Mouse (Mus musculus) MN1 (cell line): ENCODE data around the gene Stam.

Experiments used
- DNase-seq: peaks from one replicate; pipeline ENCODE4 v3.0.0-alpha.2; 2016; ENCODE audit warnings: low spot score

Gene Stam

GRCm38 (mm10) chr2:14126387-14126786 is 52.5 kb downstream of the Stam start:
- DNase-seq, result no peak

- peak; percentile 57 for DNase-seq
Measured at GRCm38 (mm10) chr2:14127629-14128028, 53.7 kb downstream of the Stam start.

GRCm38 (mm10) chr2:14130641-14131339 is 56.9 kb downstream of the Stam start:
- DNase-seq, result no peak

- DNase-seq, result no peak
Measured at GRCm38 (mm10) chr2:14132468-14133326, 58.8 kb downstream of the Stam start.

DNA sequence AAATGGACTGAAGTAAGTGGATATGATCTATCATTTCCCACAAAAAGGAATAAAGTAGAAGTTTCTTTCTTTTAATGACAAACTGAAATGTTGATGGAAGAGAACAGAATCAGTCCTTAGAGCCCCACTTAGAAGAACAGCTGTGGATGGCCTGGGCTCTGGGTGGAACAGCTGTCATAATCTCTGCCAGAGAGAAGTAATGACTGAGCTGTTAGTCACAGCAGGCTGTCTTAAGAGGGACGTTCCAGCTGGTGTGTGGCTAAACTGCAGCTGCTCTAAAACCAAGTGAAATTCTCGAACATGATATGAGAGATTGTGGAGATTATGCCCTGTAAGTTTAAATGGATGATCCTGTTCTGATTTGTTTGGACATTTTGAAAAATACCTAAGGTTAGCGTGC is 63.0 kb downstream of the Stam start:
- DNase-seq, result no peak

GRCm38 (mm10) chr2:14139590-14139989 is 65.7 kb downstream of the Stam start:
- DNase-seq, result no peak

DNA sequence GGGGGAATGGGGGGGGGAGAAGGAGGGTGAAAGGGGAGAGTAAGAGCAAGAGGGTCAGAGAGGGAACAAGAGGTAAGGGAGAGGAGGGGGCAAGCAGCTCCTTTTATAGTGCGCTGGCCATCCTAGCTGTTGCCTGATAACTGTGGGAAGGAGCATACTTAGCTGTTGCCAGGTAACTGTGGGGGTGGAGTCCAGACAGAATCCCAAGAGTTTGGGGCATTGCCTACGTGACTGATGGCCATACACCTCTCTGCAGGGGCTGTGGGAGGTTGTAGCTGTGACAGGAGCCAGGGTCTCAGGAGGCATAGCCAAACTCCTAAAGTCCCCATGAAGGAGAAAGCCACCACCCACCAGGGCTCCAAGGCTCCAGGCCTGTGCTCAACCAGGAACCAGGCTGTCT is 66.1 kb downstream of the Stam start:
- no peak for DNase-seq

- DNase-seq, result peak; percentile 35
Measured at GRCm38 (mm10) chr2:14145311-14145710, 71.4 kb downstream of the Stam start.

DNA sequence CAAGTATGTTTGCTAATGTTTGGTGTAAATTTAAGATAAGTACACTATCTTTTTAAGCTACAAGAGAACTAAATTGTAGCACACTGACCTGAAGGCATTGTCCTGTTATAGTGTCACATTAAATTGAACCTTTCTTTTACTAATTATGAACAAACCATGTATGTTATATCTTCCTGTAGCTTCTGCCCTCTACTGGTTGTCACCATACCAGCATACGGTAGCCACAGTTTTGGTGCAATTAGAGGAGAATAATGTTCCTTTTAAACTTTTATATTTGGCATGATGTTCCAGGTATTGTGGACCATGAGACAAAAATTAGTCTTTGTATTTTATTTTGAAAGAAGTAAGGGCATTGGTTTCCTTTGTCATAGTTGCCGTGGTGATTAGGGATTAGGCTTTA is 73.0 kb downstream of the Stam start:
- DNase-seq, result no peak

DNA sequence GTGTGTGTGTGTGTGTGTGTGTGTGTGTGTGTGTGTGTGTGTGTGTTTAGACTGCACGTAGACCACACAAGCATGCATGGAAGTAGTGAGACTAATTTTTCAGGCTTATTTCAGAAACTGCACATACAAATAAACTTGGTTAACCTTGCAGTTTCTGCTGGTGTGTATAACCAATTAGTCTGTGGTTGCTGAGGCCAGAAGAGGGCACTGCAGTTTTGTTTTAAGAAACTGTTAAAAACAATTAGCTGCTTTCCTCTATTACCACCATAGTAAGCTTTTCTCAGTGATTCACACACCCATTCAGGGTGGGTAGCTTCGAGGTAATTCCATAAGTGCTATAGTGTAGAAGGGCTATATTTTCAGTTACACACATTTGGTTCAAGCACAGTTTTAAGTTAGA is 76.9 kb downstream of the Stam start:
- no peak for DNase-seq

DNA sequence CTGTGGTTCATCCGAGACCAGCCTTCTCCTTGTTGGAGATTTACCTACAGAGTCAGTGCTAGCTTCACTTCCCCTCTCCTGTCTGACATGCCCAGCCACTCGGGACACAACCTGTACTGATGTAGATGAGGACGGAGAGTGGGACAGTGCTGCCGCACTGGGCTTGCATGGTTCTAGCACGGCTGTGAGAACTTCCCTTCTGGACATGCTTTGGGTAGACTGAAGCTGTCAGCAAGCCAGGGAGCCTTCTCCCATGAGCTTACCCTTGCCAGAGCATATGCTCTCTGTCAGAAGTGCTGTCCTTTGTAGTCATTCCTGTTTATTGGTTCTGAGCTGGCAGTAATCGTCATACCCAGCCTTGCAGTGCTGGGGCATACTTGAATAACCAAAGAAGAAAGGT is 78.0 kb downstream of the Stam start:
- DNase-seq, result no peak

- no peak for DNase-seq
Measured at GRCm38 (mm10) chr2:14159047-14159446, 85.1 kb downstream of the Stam start.

- no peak for DNase-seq
Measured at GRCm38 (mm10) chr2:14159756-14160155, 85.9 kb downstream of the Stam start.

- no peak for DNase-seq
Measured at GRCm38 (mm10) chr2:14164459-14165030, 90.6 kb downstream of the Stam start.

- DNase-seq, result no peak
Measured at GRCm38 (mm10) chr2:14165066-14165465, 91.2 kb downstream of the Stam start.

- no peak for DNase-seq
Measured at GRCm38 (mm10) chr2:14165618-14166344, 91.9 kb downstream of the Stam start.

DNA sequence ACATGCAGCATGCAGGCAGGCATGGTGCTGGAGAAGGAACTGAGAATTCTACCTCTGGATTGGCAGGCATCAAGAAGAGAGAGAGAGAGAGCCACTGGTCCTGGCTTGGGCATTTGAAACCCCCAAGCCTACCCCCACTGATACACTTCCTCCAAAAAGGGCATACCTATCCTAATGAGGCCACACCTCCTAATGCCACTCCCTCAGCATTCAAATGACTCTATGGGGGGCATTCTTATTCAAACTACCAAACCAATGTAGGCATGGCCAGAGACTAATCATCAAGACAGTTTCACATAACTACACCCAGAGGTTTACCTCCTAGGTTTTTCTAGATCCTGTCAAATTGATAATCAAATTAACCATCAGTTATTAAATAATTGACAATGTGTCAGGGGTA is 93.8 kb downstream of the Stam start:
- DNase-seq, result no peak

DNA sequence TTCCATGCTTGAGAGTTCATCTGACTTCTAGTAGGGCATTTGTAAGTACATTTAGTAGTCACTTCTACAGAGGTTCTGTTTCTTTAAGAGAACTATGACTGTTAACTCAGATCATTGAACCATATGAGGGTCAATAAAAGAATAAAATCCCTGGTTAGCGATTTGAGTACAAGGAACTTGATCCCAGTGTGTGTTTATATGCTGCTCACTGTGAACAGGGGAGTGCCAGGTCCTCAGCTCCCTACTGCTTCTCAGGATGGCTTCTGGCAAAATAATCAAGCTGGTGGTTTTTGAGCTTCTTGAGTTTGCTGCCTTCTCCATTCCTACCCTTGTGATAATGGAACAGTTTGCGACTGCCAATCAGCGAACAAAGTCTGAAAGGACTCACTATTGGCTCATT is 100.4 kb downstream of the Stam start, which contains the start of gene Tmem236:
TSS of gene Tmem236 (plus strand) at position 190 of the 400 bp plus-strand sequence.
- no peak for DNase-seq

- DNase-seq, result no peak
Measured at GRCm38 (mm10) chr2:14176460-14177193, 102.7 kb downstream of the Stam start.

DNA sequence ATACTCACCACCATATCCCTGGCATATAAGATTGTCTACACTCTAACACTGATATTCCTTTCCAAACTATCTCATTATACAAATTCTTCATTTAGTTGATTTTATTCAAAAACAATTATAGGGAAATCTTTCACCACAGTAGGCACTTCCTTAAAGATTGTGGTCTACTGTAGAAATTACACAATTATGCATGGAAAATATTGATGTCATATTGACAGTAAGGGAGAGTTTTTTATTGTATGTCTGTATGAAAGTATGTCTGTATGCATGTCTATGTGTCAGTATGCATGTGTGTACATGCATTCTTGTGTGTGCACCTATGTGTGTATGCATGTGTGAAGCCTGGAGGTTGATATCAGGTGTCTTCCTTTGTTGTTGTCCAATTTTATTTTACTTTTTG is 110.5 kb downstream of the Stam start:
- no peak for DNase-seq

DNA sequence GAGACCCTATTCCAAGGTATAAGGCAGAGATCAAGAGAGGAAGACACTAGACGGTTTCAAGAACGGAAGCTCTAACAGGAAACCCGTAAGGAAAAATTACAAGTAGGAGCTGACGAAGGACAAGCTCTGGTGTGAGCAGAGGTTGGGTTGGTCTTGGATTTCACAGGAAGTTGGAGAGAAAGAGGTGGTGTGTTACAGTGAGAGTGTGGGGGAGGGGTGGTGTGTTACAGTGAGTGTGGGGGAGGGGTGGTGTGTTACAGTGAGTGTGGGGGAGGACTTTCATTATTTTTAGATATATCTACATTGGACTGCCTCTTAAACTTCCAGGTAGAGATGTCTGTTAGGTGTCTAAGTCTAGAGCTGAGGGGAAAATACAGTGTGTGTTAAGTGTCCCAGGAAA is 116.8 kb downstream of the Stam start:
- no peak for DNase-seq

- no peak for DNase-seq
Measured at GRCm38 (mm10) chr2:14191601-14192000, 117.7 kb downstream of the Stam start.
